ENCODE assay signal across 11 mouse cellular contexts in the genomic region with DNA sequence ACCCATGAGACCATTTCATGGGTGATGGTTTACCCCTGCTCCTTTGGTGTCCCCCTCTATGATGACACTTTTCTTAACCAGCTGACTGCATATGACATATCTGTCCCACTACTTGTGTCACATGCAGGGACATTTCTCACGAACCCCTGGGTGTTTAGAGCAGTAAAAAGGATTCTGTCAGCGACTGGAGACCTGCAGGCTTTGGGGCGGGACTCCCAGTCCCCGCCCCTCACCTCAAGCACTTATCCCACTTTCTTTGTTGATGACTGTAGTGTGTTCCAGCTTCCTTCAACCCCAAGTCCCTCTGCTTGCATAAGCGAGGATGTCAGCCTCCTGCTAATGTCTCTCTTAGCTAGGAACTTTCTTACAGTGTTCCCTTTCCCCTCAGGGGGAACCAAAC. TPM values are rescaled to one million over a fixed set of nuclear protein-coding genes. Genes with fewer than 3 reads are reported as not detected.
DNase-seq lines count a peak whose midpoint lies in the region; ATAC-seq and TF ChIP-seq lines count a peak whose summit lies in the region.
"Had no signal": no experiment of that assay in that cellular context is flagged by ENCODE, and none has a peak within 500 bp of the region (broad histone marks: within the 10 kb centered on the region; RNA-seq: fewer than 3 reads in every experiment).

No protein-coding gene starts in this region.

- no peak overlapping the region for H3K4me2 ChIP-seq in midbrain, embryonic 11.5 days
- H3K4me2 ChIP-seq in intestine, embryonic 15.5 days (replicated peaks), result peak overlapping the region; percentile 95
- peak overlapping the region; percentile 97 for H3K4me2 ChIP-seq in lung, embryonic 16.5 days (ENCODE audit: low read depth, low read length)
- no peak overlapping the region for H3K4me2 ChIP-seq in forebrain, postnatal 0 days (ENCODE audit: low read depth)
- no peak overlapping the region for H3K4me2 ChIP-seq in midbrain, postnatal 0 days (ENCODE audit: low read depth, low read length, poor library complexity, severe bottlenecking)

- no peaks in the 10 kb centered on the region for H3K36me3 ChIP-seq in midbrain, embryonic 10.5 days
- H3K36me3 ChIP-seq in midbrain, embryonic 11.5 days (ENCODE audit: control insufficient read depth, insufficient read depth, low read length), result no peaks in the 10 kb centered on the region
- no peaks in the 10 kb centered on the region for H3K36me3 ChIP-seq in intestine, embryonic 15.5 days
- H3K36me3 ChIP-seq in lung, embryonic 16.5 days (ENCODE audit: control insufficient read depth, insufficient read depth, low read length), result no peaks in the 10 kb centered on the region
- H3K36me3 ChIP-seq in forebrain, postnatal 0 days (ENCODE audit: insufficient read depth), result no peaks in the 10 kb centered on the region
- no peaks in the 10 kb centered on the region for H3K36me3 ChIP-seq in midbrain, postnatal 0 days (ENCODE audit: insufficient read depth, low read length)

- H3K9ac ChIP-seq in midbrain, embryonic 11.5 days (ENCODE audit: low read length), result no peak overlapping the region
- H3K9ac ChIP-seq in intestine, embryonic 15.5 days, result peak overlapping the region; percentile 69; the same call in 1 of the 2 replicates
- no peak overlapping the region; the same call in 1 of the 2 replicates for H3K9ac ChIP-seq in lung, embryonic 16.5 days (ENCODE audit: low read length)
- H3K9ac ChIP-seq in forebrain, postnatal 0 days, result no peak overlapping the region
- no peak overlapping the region for H3K9ac ChIP-seq in midbrain, postnatal 0 days (replicated peaks; ENCODE audit: low read length, poor library complexity, severe bottlenecking)

- H3K27ac ChIP-seq in midbrain, embryonic 10.5 days (replicated peaks), result no peak overlapping the region
- no peak overlapping the region for H3K27ac ChIP-seq in midbrain, embryonic 11.5 days (ENCODE audit: low read depth, low read length)
- H3K27ac ChIP-seq in intestine, embryonic 15.5 days, result peak overlapping the region; percentile 94
- 0 out of 2 replicates have a peak overlapping the region, but pooled peaks have one; percentile 1 for H3K27ac ChIP-seq in lung, embryonic 16.5 days (ENCODE audit: low read length)
- H3K27ac ChIP-seq in forebrain, postnatal 0 days (ENCODE audit: low read depth, low read length), result no peak overlapping the region
- H3K27ac ChIP-seq in midbrain, postnatal 0 days (ENCODE audit: low read depth, low read length), result no peak overlapping the region

- peaks cover 86% of the 10 kb centered on the region for H3K27me3 ChIP-seq in midbrain, embryonic 10.5 days (ENCODE audit: low read depth, poor library complexity, severe bottlenecking)
- peaks cover 53% of the 10 kb centered on the region for H3K27me3 ChIP-seq in midbrain, embryonic 11.5 days (ENCODE audit: control insufficient read depth, insufficient read depth, low read length)
- H3K27me3 ChIP-seq in intestine, embryonic 15.5 days (replicated peaks), result peaks cover 17% of the 10 kb centered on the region
- H3K27me3 ChIP-seq in lung, embryonic 16.5 days (ENCODE audit: control insufficient read depth, insufficient read depth, low read depth, low read length), result peaks cover 4% of the 10 kb centered on the region
- peaks cover 52% of the 10 kb centered on the region for H3K27me3 ChIP-seq in forebrain, postnatal 0 days (ENCODE audit: insufficient read depth, low read length)
- H3K27me3 ChIP-seq in midbrain, postnatal 0 days (ENCODE audit: insufficient read depth, low read length), result peaks cover 46% of the 10 kb centered on the region
- H3K27me3 ChIP-seq: CH12.LX had no signal

- TF ChIP-seq CTCF in forebrain, postnatal 0 days (IDR thresholded peaks at IDR 0.05; ENCODE audit: low read depth), result no peak
- no peak for TF ChIP-seq CTCF in midbrain, postnatal 0 days (IDR thresholded peaks at IDR 0.05)

- 27% methylated on average over 5 of the region's 5 CpGs for WGBS in midbrain, embryonic 10.5 days
- 22% methylated on average over 5 of the region's 5 CpGs for WGBS in midbrain, embryonic 11.5 days
- 38% methylated on average over 5 of the region's 5 CpGs for WGBS in intestine, embryonic 15.5 days
- 46% methylated on average over 5 of the region's 5 CpGs for WGBS in lung, embryonic 16.5 days
- WGBS in forebrain, postnatal 0 days, result 51% methylated on average over 5 of the region's 5 CpGs
- 44% methylated on average over 5 of the region's 5 CpGs for WGBS in midbrain, postnatal 0 days

- DNase-seq in midbrain, embryonic 10.5 days (ENCODE audit: low spot score), result no peak
- DNase-seq in midbrain, embryonic 11.5 days (ENCODE audit: low spot score, missing footprints), result no peak
- no peak for DNase-seq in spleen, postnatal 14 days (ENCODE audit: low spot score in 2 of 2)
- no peak for DNase-seq in forebrain, postnatal 0 days
- no peak for DNase-seq in midbrain, postnatal 0 days (ENCODE audit: low spot score)
- DNase-seq: adrenal gland, postnatal 36 days; gastrocnemius, postnatal 10 days; kidney, adult 2 months had no signal

- peak overlapping the region; percentile 67; the same call in 1 of the 2 replicates for H3K4me3 ChIP-seq in midbrain, embryonic 10.5 days
- H3K4me3 ChIP-seq in midbrain, embryonic 11.5 days (ENCODE audit: low read depth, low read length), result no peak overlapping the region
- H3K4me3 ChIP-seq in intestine, embryonic 15.5 days (replicated peaks), result no peak overlapping the region
- H3K4me3 ChIP-seq in lung, embryonic 16.5 days (ENCODE audit: low read length), result no peak overlapping the region
- no peak overlapping the region for H3K4me3 ChIP-seq in forebrain, postnatal 0 days (ENCODE audit: low read depth, low read length)
- no peak overlapping the region for H3K4me3 ChIP-seq in midbrain, postnatal 0 days (ENCODE audit: low read depth, low read length)

- H3K9me3 ChIP-seq in midbrain, embryonic 10.5 days (replicated peaks), result no peaks in the 10 kb centered on the region
- H3K9me3 ChIP-seq in midbrain, embryonic 11.5 days (ENCODE audit: control insufficient read depth, low read length), result no peaks in the 10 kb centered on the region
- H3K9me3 ChIP-seq in intestine, embryonic 15.5 days, result no peaks in the 10 kb centered on the region
- no peaks in the 10 kb centered on the region for H3K9me3 ChIP-seq in lung, embryonic 16.5 days (ENCODE audit: control insufficient read depth, low read length)
- no peaks in the 10 kb centered on the region for H3K9me3 ChIP-seq in forebrain, postnatal 0 days (ENCODE audit: low read length)
- no peaks in the 10 kb centered on the region for H3K9me3 ChIP-seq in midbrain, postnatal 0 days (ENCODE audit: low read length)

- no peak for ATAC-seq in midbrain, embryonic 11.5 days (ENCODE audit: low FRiP score)
- peak; percentile 11 for ATAC-seq in intestine, embryonic 15.5 days
- ATAC-seq in lung, embryonic 16.5 days (ENCODE audit: low read depth), result no peak
- no peak for ATAC-seq in forebrain, postnatal 0 days
- no peak for ATAC-seq in midbrain, postnatal 0 days (ENCODE audit: low FRiP score)

- H3K4me1 ChIP-seq in midbrain, embryonic 10.5 days, result peaks cover 42% of the 10 kb centered on the region
- H3K4me1 ChIP-seq in midbrain, embryonic 11.5 days (ENCODE audit: control insufficient read depth, insufficient read depth, low read length), result peaks cover 12% of the 10 kb centered on the region
- peaks cover 17% of the 10 kb centered on the region for H3K4me1 ChIP-seq in intestine, embryonic 15.5 days (replicated peaks)
- peaks cover 31% of the 10 kb centered on the region for H3K4me1 ChIP-seq in lung, embryonic 16.5 days (replicated peaks; ENCODE audit: control insufficient read depth, insufficient read depth, low read length)
- peaks cover 7% of the 10 kb centered on the region; the same call in 1 of the 2 replicates for H3K4me1 ChIP-seq in forebrain, postnatal 0 days (ENCODE audit: insufficient read depth)
- peaks cover 12% of the 10 kb centered on the region; the same call in 1 of the 2 replicates for H3K4me1 ChIP-seq in midbrain, postnatal 0 days (ENCODE audit: insufficient read depth, low read length)

RNA-seq across cellular contexts. Expression of a gene that starts 2.0 kb away (rescaled TPM):
- 0.35 and 0.38 TPM in 2 replicates for polyA plus RNA-seq in midbrain, embryonic 10.5 days (2016; fragmentation: Nextera tagmentation; extraction: Ambion mirVana)
- 0.37 and 0.60 TPM in 2 replicates for polyA plus RNA-seq in midbrain, embryonic 11.5 days (2014; fragmentation: Nextera tagmentation; extraction: Ambion mirVana)
- polyA plus RNA-seq in intestine, embryonic 15.5 days (2015; fragmentation: Nextera tagmentation; extraction: Ambion mirVana), result 13.9 and 14.1 TPM in 2 replicates
- polyA plus RNA-seq in lung, embryonic 16.5 days (2015; fragmentation: Nextera tagmentation; extraction: Ambion mirVana), result 7.5 and 9.4 TPM in 2 replicates
- total RNA-seq in forebrain, postnatal 0 days (2014; rRNA removed), result 3.6 and 5.0 TPM in 2 replicates
- 0.80 and 0.93 TPM in 2 replicates for polyA plus RNA-seq in forebrain, postnatal 0 days (2015; fragmentation: Nextera tagmentation; extraction: Ambion mirVana)
- total RNA-seq in midbrain, postnatal 0 days (2014; rRNA removed), result 3.9 and 11.3 TPM in 2 replicates
- 0.44 and 0.67 TPM in 2 replicates for polyA plus RNA-seq in midbrain, postnatal 0 days (2015; fragmentation: Nextera tagmentation; extraction: Ambion mirVana)
- total RNA-seq: CH12.LX had no signal

Comparison
In these comparisons a context has a peak if more than half of its experiments do, and no peak if none do; other contexts are left out.
1. H3K27ac ChIP-seq: peak in intestine, embryonic 15.5 days (single experiment) and lung, embryonic 16.5 days (single experiment); none in midbrain, embryonic 10.5 days (single experiment), midbrain, embryonic 11.5 days (single experiment), forebrain, postnatal 0 days (single experiment) and midbrain, postnatal 0 days (single experiment).
2. H3K4me2 ChIP-seq: peak in intestine, embryonic 15.5 days (single experiment) and lung, embryonic 16.5 days (single experiment); none in midbrain, embryonic 11.5 days (single experiment), forebrain, postnatal 0 days (single experiment) and midbrain, postnatal 0 days (single experiment).